Mouse (Mus musculus) hindbrain, embryonic 10.5 days (tissue): Measurements from ENCODE around the gene Bcl9. TPM values are rescaled to one million over a fixed set of nuclear protein-coding genes. Genes with fewer than 3 reads are reported as not detected.

Experiments used
- DNase-seq: peaks from one replicate; pipeline ENCODE4 v3.0.0-alpha.2; 2017; ENCODE audit warnings: low spot score
- H3K27ac ChIP-seq: fragments of 300-500 bp; sonication (generic); 2 replicates; pipeline ENCODE4 v1.5.1; 2016; ENCODE audit warnings: mild to moderate bottlenecking, moderate library complexity
- H3K27me3 ChIP-seq: fragments of 300-500 bp; sonication (generic); 2 replicates; pipeline ENCODE4 v1.6.1; 2016; ENCODE audit warnings: mild to moderate bottlenecking; ENCODE audit not compliant: poor library complexity, insufficient read depth, severe bottlenecking
- H3K36me3 ChIP-seq: fragments of 300-500 bp; sonication (generic); 2 replicates; pipeline ENCODE4 v1.6.1; 2016; ENCODE audit warnings: mild to moderate bottlenecking, moderate library complexity
- H3K4me1 ChIP-seq: fragments of 300-500 bp; sonication (generic); replicated peaks from 2 replicates; pipeline ENCODE4 v1.6.1; 2016; ENCODE audit warnings: mild to moderate bottlenecking
- H3K4me3 ChIP-seq: fragments of 300-500 bp; sonication (generic); 2 replicates; pipeline ENCODE4 v1.5.1; 2016; ENCODE audit warnings: mild to moderate bottlenecking, moderate library complexity
- H3K9me3 ChIP-seq: fragments of 300-500 bp; sonication (generic); 2 replicates; pipeline ENCODE4 v1.6.1; 2016; ENCODE audit warnings: mild to moderate bottlenecking, moderate library complexity
- WGBS: fragments of 180-500 bp; shearing (Covaris S2); methylation state at CpG from one replicate; pipeline ENCODE4 v1.1.7; 2016; 5-methylcytosine and 5-hydroxymethylcytosine counted together
- polyA plus RNA-seq: library from polyadenylated mRNA; unstranded; fragments of >200 nt; fragmentation: Nextera tagmentation; extraction: Ambion mirVana; gene quantifications from 2 replicates; pipeline ENCODE4 v1.2.1, GENCODE M21; 2016

The Bcl9 gene
- polyA plus RNA-seq, 1 experiment from 2014 or later, result 71.6 TPM

GRCm38 (mm10) chr3:97239793-97240192 lies 57.9 kb downstream of the Bcl9 start:
- Histone ChIP-seq H3K4me3 (no peak overlapping the region), H3K36me3 (peaks cover 3% of the 10 kb centered on the region; the same call in 1 of the 2 replicates), H3K9me3 (no peaks in the 10 kb centered on the region), H3K4me1 (peaks cover 18% of the 10 kb centered on the region), H3K27ac (no peak overlapping the region), H3K27me3 (no peaks in the 10 kb centered on the region)
- DNase-seq, result no peak
- WGBS, result 94% methylated on average over 6 of the region's 6 CpGs

- Histone ChIP-seq H3K27me3 (no peaks in the 10 kb centered on the region), H3K27ac (no peak overlapping the region), H3K4me1 (peaks cover 18% of the 10 kb centered on the region), H3K36me3 (peaks cover 3% of the 10 kb centered on the region; the same call in 1 of the 2 replicates), H3K9me3 (no peaks in the 10 kb centered on the region), H3K4me3 (no peak overlapping the region)
- 91% methylated on average over 5 of the region's 5 CpGs for WGBS
- DNase-seq, result no peak
These were observed 58.4 kb downstream of the Bcl9 start for GRCm38 (mm10) chr3:97239316-97239715.

GRCm38 (mm10) chr3:97238521-97238920 lies 59.2 kb downstream of the Bcl9 start:
- no peaks in the 10 kb centered on the region for H3K9me3 ChIP-seq
- H3K36me3 ChIP-seq, result peaks cover 3% of the 10 kb centered on the region; the same call in 1 of the 2 replicates
- H3K4me1 ChIP-seq, result peaks cover 16% of the 10 kb centered on the region
- no peak overlapping the region for H3K4me3 ChIP-seq
- H3K27me3 ChIP-seq, result no peaks in the 10 kb centered on the region
- no peak overlapping the region for H3K27ac ChIP-seq
- DNase-seq, result no peak
- WGBS, result 84% methylated on average over 2 of the region's 2 CpGs

GRCm38 (mm10) chr3:97237403-97237802 lies 60.3 kb downstream of the Bcl9 start:
- Histone ChIP-seq H3K36me3 (peaks cover 3% of the 10 kb centered on the region; the same call in 1 of the 2 replicates), H3K27me3 (no peaks in the 10 kb centered on the region), H3K9me3 (no peaks in the 10 kb centered on the region), H3K4me1 (peaks cover 6% of the 10 kb centered on the region), H3K4me3 (no peak overlapping the region), H3K27ac (no peak overlapping the region)
- WGBS, result 89% methylated on average over 2 of the region's 2 CpGs
- DNase-seq, result no peak

- no peak overlapping the region for H3K4me3 ChIP-seq
- H3K9me3 ChIP-seq, result 0 out of 2 replicates have a peak, but pooled peaks cover 3% of the 10 kb centered on the region
- no peaks in the 10 kb centered on the region for H3K27me3 ChIP-seq
- DNase-seq, result no peak
- H3K4me1 ChIP-seq, result no peaks in the 10 kb centered on the region
- peaks cover 13% of the 10 kb centered on the region for H3K36me3 ChIP-seq
- WGBS, result 91% methylated on average over 14 of the region's 14 CpGs
- H3K27ac ChIP-seq, result no peak overlapping the region
These were observed 62.9 kb downstream of the Bcl9 start for GRCm38 (mm10) chr3:97234797-97235196.

- Histone ChIP-seq H3K4me3 (no peak overlapping the region), H3K4me1 (peaks cover 11% of the 10 kb centered on the region), H3K27me3 (no peaks in the 10 kb centered on the region), H3K36me3 (peaks cover 10% of the 10 kb centered on the region; the same call in 1 of the 2 replicates), H3K9me3 (0 out of 2 replicates have a peak, but pooled peaks cover 3% of the 10 kb centered on the region), H3K27ac (no peak overlapping the region)
- WGBS, result 91% methylated on average over 3 of the region's 3 CpGs
- no peak for DNase-seq
These were observed 65.4 kb downstream of the Bcl9 start for GRCm38 (mm10) chr3:97232328-97232727.

GRCm38 (mm10) chr3:97231857-97232256 lies 65.9 kb downstream of the Bcl9 start:
- no peak for DNase-seq
- no peak overlapping the region for H3K27ac ChIP-seq
- H3K27me3 ChIP-seq, result no peaks in the 10 kb centered on the region
- 0 out of 2 replicates have a peak, but pooled peaks cover 3% of the 10 kb centered on the region for H3K9me3 ChIP-seq
- peaks cover 10% of the 10 kb centered on the region; the same call in 1 of the 2 replicates for H3K36me3 ChIP-seq
- H3K4me3 ChIP-seq, result no peak overlapping the region
- H3K4me1 ChIP-seq, result peaks cover 11% of the 10 kb centered on the region
- 90% methylated on average over 9 of the region's 9 CpGs for WGBS

- no peak for DNase-seq
- Histone ChIP-seq H3K27ac (no peak overlapping the region), H3K27me3 (no peaks in the 10 kb centered on the region), H3K4me3 (no peak overlapping the region), H3K9me3 (0 out of 2 replicates have a peak, but pooled peaks cover 3% of the 10 kb centered on the region), H3K4me1 (peaks cover 21% of the 10 kb centered on the region), H3K36me3 (peaks cover 10% of the 10 kb centered on the region; the same call in 1 of the 2 replicates)
- 95% methylated on average over 5 of the region's 5 CpGs for WGBS
These were observed 66.9 kb downstream of the Bcl9 start for GRCm38 (mm10) chr3:97230631-97231404.

- DNase-seq, result no peak
- peaks cover 14% of the 10 kb centered on the region for H3K36me3 ChIP-seq
- no peaks in the 10 kb centered on the region for H3K27me3 ChIP-seq
- peak overlapping the region; percentile 97 for H3K27ac ChIP-seq
- 0 out of 2 replicates have a peak, but pooled peaks cover 3% of the 10 kb centered on the region for H3K9me3 ChIP-seq
- 16% methylated on average over 12 of the region's 12 CpGs for WGBS
- H3K4me1 ChIP-seq, result peaks cover 44% of the 10 kb centered on the region
- H3K4me3 ChIP-seq, result peak overlapping the region; percentile 69
These were observed 69.3 kb downstream of the Bcl9 start for GRCm38 (mm10) chr3:97228457-97228856.

- Histone ChIP-seq H3K9me3 (0 out of 2 replicates have a peak, but pooled peaks cover 3% of the 10 kb centered on the region), H3K4me3 (peak overlapping the region; percentile 69), H3K27me3 (no peaks in the 10 kb centered on the region), H3K36me3 (peaks cover 18% of the 10 kb centered on the region), H3K4me1 (peaks cover 49% of the 10 kb centered on the region), H3K27ac (peak overlapping the region; percentile 97)
- DNase-seq, result no peak
- WGBS, result under 1% methylated on average over 16 of the region's 16 CpGs
These were observed 69.7 kb downstream of the Bcl9 start for GRCm38 (mm10) chr3:97228020-97228419.

GRCm38 (mm10) chr3:97227259-97228005 lies 70.3 kb downstream of the Bcl9 start:
- H3K9me3 ChIP-seq, result 0 out of 2 replicates have a peak, but pooled peaks cover 3% of the 10 kb centered on the region
- H3K27me3 ChIP-seq, result no peaks in the 10 kb centered on the region
- H3K36me3 ChIP-seq, result peaks cover 22% of the 10 kb centered on the region
- peak; percentile 98 for DNase-seq
- WGBS, result 2% methylated on average over 72 of the region's 79 CpGs
- H3K4me3 ChIP-seq, result peak overlapping the region; percentile 69
- H3K27ac ChIP-seq, result peak overlapping the region; percentile 97
- H3K4me1 ChIP-seq, result peaks cover 51% of the 10 kb centered on the region

GRCm38 (mm10) chr3:97226719-97227118 lies 71.0 kb downstream of the Bcl9 start:
- H3K27me3 ChIP-seq, result no peaks in the 10 kb centered on the region
- 0 out of 2 replicates have a peak, but pooled peaks cover 3% of the 10 kb centered on the region for H3K9me3 ChIP-seq
- peak overlapping the region; percentile 69 for H3K4me3 ChIP-seq
- H3K4me1 ChIP-seq, result peaks cover 51% of the 10 kb centered on the region
- WGBS, result under 1% methylated on average over 18 of the region's 18 CpGs
- DNase-seq, result no peak
- H3K36me3 ChIP-seq, result peaks cover 27% of the 10 kb centered on the region
- peak overlapping the region; percentile 97 for H3K27ac ChIP-seq
